Mouse (Mus musculus) neutrophil, adult 5-6 weeks (primary cell): Measurements from ENCODE around the gene Khdc4. TPM values are rescaled to one million over a fixed set of nuclear protein-coding genes. Genes with fewer than 3 reads are reported as not detected.

Experiments used
- ATAC-seq: fragments of 151-379, 151-347 bp; 2 replicates; pipeline ENCODE4 v1.8.0; 2017; ENCODE audit warnings: mild to moderate bottlenecking, moderate TSS enrichment; ENCODE audit not compliant: insufficient number of reproducible peaks, poor library complexity, low FRiP score, severe bottlenecking; ENCODE audit errors: extremely low read depth
- total RNA-seq: library from RNA; stranded (forward); fragments of 200-1000 nt; gene quantifications from 2 replicates; pipeline ENCODE4 v1.2.3, GENCODE M21; 2017

Gene Khdc4
- total RNA-seq, 1 experiment from 2014 or later: 135 TPM

GRCm38 (mm10) chr3:88653516-88654370 lies 31.9 kb upstream of the Khdc4 start:
- no peak for ATAC-seq

- ATAC-seq: no peak
Measured at GRCm38 (mm10) chr3:88654621-88655020, 31.0 kb upstream of the Khdc4 start.

- no peak for ATAC-seq
Measured at GRCm38 (mm10) chr3:88655619-88656018, 30.0 kb upstream of the Khdc4 start.

- ATAC-seq: no peak
Measured at GRCm38 (mm10) chr3:88658441-88659127, 27.0 kb upstream of the Khdc4 start.

- ATAC-seq: no peak
Measured at GRCm38 (mm10) chr3:88659798-88660197, 25.8 kb upstream of the Khdc4 start.

- ATAC-seq: peak; percentile 70
Measured at GRCm38 (mm10) chr3:88664095-88664494, 21.5 kb upstream of the Khdc4 start.

GRCm38 (mm10) chr3:88677399-88677798 lies 8.2 kb upstream of the Khdc4 start:
- peak; percentile 88 for ATAC-seq

- ATAC-seq: no peak
Measured at GRCm38 (mm10) chr3:88683814-88684213, 1.8 kb upstream of the Khdc4 start.

- ATAC-seq: no peak
Measured at GRCm38 (mm10) chr3:88684236-88684979, 1.2 kb upstream of the Khdc4 start.

GRCm38 (mm10) chr3:88685958-88686451 lies 402 bp downstream of the Khdc4 start:
- ATAC-seq: no peak

- no peak for ATAC-seq
Measured at GRCm38 (mm10) chr3:88686734-88687611, 1.4 kb downstream of the Khdc4 start.

GRCm38 (mm10) chr3:88689079-88689478 lies 3.5 kb downstream of the Khdc4 start:
- ATAC-seq: no peak

- ATAC-seq: no peak
Measured at GRCm38 (mm10) chr3:88695545-88695944, 9.9 kb downstream of the Khdc4 start.

GRCm38 (mm10) chr3:88698051-88698450 lies 12.4 kb downstream of the Khdc4 start:
- ATAC-seq: no peak

GRCm38 (mm10) chr3:88698834-88699233 lies 13.2 kb downstream of the Khdc4 start:
- ATAC-seq: no peak

- ATAC-seq: no peak
Measured at GRCm38 (mm10) chr3:88700247-88700646, 14.6 kb downstream of the Khdc4 start.

- ATAC-seq: no peak
Measured at GRCm38 (mm10) chr3:88701222-88701621, 15.6 kb downstream of the Khdc4 start.

- ATAC-seq: no peak
Measured at GRCm38 (mm10) chr3:88713709-88714108, 28.1 kb downstream of the Khdc4 start.
